Mouse (Mus musculus) ES-E14 (cell line): Measurements from ENCODE around the gene Syngr4.

Experiments used
- CHD2 ChIP-seq: IDR thresholded peaks from 2 replicates; pipeline ENCODE4 v1.6.1; 2014; ENCODE audit warnings: mild to moderate bottlenecking, low read depth, low read length, inconsistent platforms
- MAFK ChIP-seq: IDR thresholded peaks from 2 replicates; pipeline ENCODE4 v1.6.1; 2014; ENCODE audit warnings: mild to moderate bottlenecking, low read depth, low read length, inconsistent platforms; ENCODE audit not compliant: insufficient read depth
- ZC3H11A ChIP-seq: IDR thresholded peaks from 2 replicates; pipeline ENCODE4 v1.6.1; 2012; ENCODE audit warnings: low read depth, mild to moderate bottlenecking, inconsistent platforms, low read length, borderline replicate concordance

GRCm38 (mm10) chr7:45906622-45907021 lies 10.1 kb upstream of the Syngr4 start:
- TF ChIP-seq ZC3H11A (no peak), CHD2 (no peak), MAFK (no peak)
